Mouse (Mus musculus): ENCODE measurements around the gene Acvr2b. TPM values are rescaled to one million over a fixed set of nuclear protein-coding genes. Genes with fewer than 3 reads are reported as not detected.

Gene Acvr2b
- total RNA-seq, 2 experiments from 2014 or later = 5.7 to 10.6 TPM

DNA sequence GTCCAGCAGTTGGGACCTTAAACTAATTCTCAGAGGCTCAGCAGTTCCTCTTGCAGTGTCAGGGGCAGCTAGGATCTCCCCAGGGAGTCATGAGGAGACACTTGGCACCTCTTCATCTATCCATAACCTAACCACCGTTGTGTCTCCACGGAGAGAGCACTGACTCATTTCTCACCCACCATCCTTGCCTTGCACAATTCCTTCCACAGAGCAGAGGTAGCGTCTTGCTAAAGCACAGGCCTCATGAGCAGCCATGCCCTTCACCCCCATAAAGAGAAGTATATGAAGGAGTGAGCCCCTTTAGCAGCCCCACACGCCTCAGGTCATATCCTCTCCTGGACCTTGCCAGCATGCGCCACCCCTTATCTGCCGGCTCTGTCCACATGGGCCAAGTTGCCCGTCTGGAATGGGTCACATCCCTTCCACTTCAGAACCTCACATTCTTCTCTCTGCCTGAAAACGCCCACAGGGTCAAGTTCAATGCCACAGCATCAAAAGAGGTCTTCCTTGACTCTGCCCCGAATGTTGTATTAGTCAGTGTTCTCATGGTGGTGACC lies 71.8 kb downstream of the Acvr2b start:
- DNase-seq = no peak

DNA sequence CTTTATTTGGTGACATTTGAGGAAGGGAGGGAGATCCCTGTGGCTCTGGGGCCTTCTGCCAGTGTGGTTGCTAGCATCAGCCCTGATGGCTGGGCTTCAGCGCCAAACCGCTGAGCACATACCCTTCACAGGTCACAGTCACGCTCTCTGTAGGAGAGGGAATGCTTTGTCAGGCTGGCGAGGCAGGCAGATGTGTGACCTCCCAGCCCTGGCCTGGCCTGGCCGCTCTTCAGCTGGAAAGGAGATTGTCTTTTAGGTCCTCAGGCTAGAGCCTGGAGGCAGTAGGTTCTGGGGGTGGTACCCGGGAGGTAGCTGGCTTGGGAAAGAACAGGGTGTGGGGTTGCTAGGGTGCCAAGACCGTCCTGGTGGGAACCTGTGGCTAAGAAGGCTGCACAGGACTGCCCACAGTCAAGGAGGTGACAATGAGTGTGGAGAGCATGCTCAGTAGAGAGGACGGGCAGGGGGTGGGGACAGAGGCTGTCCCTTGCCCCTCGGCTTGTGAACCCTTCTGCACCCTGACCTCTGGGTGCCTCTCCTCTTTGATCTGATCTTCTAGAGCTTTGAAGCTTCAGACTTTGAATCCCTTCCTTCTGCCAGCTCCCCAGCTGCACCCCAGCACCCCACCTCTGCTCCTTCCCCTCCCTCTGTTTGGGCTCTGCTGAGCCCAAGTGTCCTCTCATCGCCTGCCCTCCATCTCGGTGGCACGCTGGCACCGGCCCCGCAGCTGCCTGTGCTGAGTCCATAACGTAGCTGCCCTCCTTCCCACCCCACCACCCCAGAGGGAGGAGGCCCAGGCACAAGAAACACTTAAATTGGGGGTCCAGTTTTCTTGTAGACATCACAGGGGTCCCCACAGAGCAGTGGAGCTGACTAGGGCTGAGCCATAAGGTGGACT lies 73.0 kb downstream of the Acvr2b start:
- no peak for DNase-seq

GRCm38 (mm10) chr9:119477754-119478153 lies 75.8 kb downstream of the Acvr2b start:
- DNase-seq = peak; percentile 16

DNA sequence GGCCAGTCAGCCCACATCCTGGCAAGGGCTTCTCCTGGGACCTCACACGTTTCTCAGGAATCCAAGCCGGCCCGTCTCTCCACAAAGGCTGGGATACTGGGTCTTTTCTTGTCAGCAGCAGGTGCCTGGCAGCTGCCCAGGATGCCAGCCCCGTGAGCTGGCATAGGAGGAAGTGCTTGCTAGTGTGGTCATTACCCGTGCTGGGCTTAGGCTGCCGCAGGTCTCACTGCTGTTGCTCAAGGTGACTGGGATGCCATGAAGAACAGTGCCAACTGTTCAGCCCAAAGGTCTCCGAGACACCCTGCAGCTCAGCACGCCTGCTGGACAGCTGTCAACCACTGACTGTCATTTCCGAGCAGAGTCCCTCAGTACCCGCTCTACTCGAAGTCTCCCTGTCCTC lies 76.4 kb downstream of the Acvr2b start:
- no peak for DNase-seq

- peak; percentile 81 for DNase-seq
Observed at GRCm38 (mm10) chr9:119479297-119479696, 77.4 kb downstream of the Acvr2b start.

GRCm38 (mm10) chr9:119481612-119482011 lies 79.7 kb downstream of the Acvr2b start:
- no peak for DNase-seq

GRCm38 (mm10) chr9:119483554-119484353 lies 81.8 kb downstream of the Acvr2b start:
- DNase-seq = peak; percentile 33

DNA sequence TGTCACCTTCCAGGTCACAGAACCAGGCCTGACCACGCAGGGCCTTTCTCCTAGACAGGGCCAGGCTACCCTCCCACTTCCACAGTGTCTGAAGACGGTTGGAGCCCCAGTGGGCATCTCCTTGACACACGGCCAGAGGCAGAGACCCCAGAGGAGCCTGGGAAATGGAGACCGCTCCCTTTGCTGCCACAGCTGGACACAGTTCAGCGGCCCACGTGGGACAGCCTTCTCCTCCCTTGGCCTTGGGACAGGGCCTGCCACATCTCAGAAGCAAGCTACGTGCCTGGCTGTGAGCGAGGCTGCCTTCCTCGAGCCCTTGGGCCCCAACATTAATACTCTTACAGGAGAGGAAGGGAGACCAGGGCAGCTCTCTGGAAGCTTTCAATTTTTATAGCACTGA lies 82.5 kb downstream of the Acvr2b start:
- peak; percentile 25 for DNase-seq

Other genes starting within 250 kb of the Acvr2b start
- gene Acaa1b, start 245.0 kb upstream of the Acvr2b start, total RNA-seq (2021) = 100 to 1,000 TPM in 1 of 2 experiments, 10 to 100 TPM in 1; 67.7 to 107 TPM
- not detected for gene Gm47289, start 243.0 kb upstream of the Acvr2b start, total RNA-seq (2021)
- gene Slc22a13, start 193.0 kb upstream of the Acvr2b start, total RNA-seq (2021) = not detected
- 10 to 100 TPM; 34.6 to 35.2 TPM for gene Oxsr1, start 79.7 kb upstream of the Acvr2b start, total RNA-seq (2021)
- 100 to 1,000 TPM; 113 to 126 TPM for gene Acaa1a, start 62.4 kb upstream of the Acvr2b start, total RNA-seq (2021)
- 10 to 100 TPM; 24.4 to 26.7 TPM for gene Myd88, start 60.7 kb upstream of the Acvr2b start, total RNA-seq (2021)
- 10 to 100 TPM in 1 of 2 experiments, 1 to 10 TPM in 1; 6.6 to 14.2 TPM for gene Xylb, start 44.7 kb upstream of the Acvr2b start, total RNA-seq (2021)
- gene Slc22a14, start 36.6 kb upstream of the Acvr2b start, total RNA-seq (2021) = under 1 TPM in 1 of 2 experiments, not detected in 1; 0.42 TPM
- 1 to 10 TPM; 4.1 to 4.9 TPM for gene Exog, start 42.8 kb downstream of the Acvr2b start, total RNA-seq (2021)
- under 1 TPM; 0.39 to 0.45 TPM for gene Scn5a, start 176.9 kb downstream of the Acvr2b start, total RNA-seq (2021)